Mouse (Mus musculus) thymus, postnatal 4 days (tissue): Measurements from ENCODE around the gene Tgm2.
A peak's percentile ranks its signal among the peaks of the same experiment; 100 is the strongest.

Experiments used
- DNase-seq: peaks from one replicate; pipeline ENCODE4 v3.0.0; 2021

The Tgm2 gene

GRCm38 (mm10) chr2:158139628-158140027, 6.6 kb downstream of the Tgm2 start:
- DNase-seq, result no peak

GRCm38 (mm10) chr2:158138778-158139177, 7.5 kb downstream of the Tgm2 start:
- no peak for DNase-seq

GRCm38 (mm10) chr2:158137771-158138170, 8.5 kb downstream of the Tgm2 start:
- DNase-seq, result no peak

- DNase-seq, result no peak
Measured at GRCm38 (mm10) chr2:158136205-158136604, 10.0 kb downstream of the Tgm2 start.

- no peak for DNase-seq
Measured at GRCm38 (mm10) chr2:158133050-158133449, 13.2 kb downstream of the Tgm2 start.

GRCm38 (mm10) chr2:158132320-158132719, 13.9 kb downstream of the Tgm2 start:
- DNase-seq, result no peak

- DNase-seq, result no peak
Measured at GRCm38 (mm10) chr2:158131197-158131835, 14.9 kb downstream of the Tgm2 start.

GRCm38 (mm10) chr2:158130391-158130986, 15.7 kb downstream of the Tgm2 start:
- DNase-seq, result no peak

GRCm38 (mm10) chr2:158129291-158130002, 16.8 kb downstream of the Tgm2 start:
- no peak for DNase-seq

- no peak for DNase-seq
Measured at GRCm38 (mm10) chr2:158128461-158129130, 17.6 kb downstream of the Tgm2 start.

GRCm38 (mm10) chr2:158127872-158128271, 18.4 kb downstream of the Tgm2 start:
- no peak for DNase-seq

GRCm38 (mm10) chr2:158127245-158127644, 19.0 kb downstream of the Tgm2 start:
- DNase-seq, result no peak

- DNase-seq, result no peak
Measured at GRCm38 (mm10) chr2:158122814-158123213, 23.4 kb downstream of the Tgm2 start.

- no peak for DNase-seq
Measured at GRCm38 (mm10) chr2:158121645-158122326, 24.4 kb downstream of the Tgm2 start.

GRCm38 (mm10) chr2:158120868-158121267, 25.4 kb downstream of the Tgm2 start:
- DNase-seq, result no peak

GRCm38 (mm10) chr2:158120211-158120610, 26.0 kb downstream of the Tgm2 start:
- no peak for DNase-seq

GRCm38 (mm10) chr2:158119145-158119544, 27.1 kb downstream of the Tgm2 start:
- no peak for DNase-seq

- no peak for DNase-seq
Measured at GRCm38 (mm10) chr2:158116653-158117052, 29.6 kb downstream of the Tgm2 start.

GRCm38 (mm10) chr2:158115838-158116453, 30.3 kb downstream of the Tgm2 start:
- DNase-seq, result peak; percentile 21

GRCm38 (mm10) chr2:158114931-158115330, 31.3 kb downstream of the Tgm2 start:
- DNase-seq, result peak; percentile 21

- no peak for DNase-seq
Measured at GRCm38 (mm10) chr2:158113591-158114257, 32.5 kb downstream of the Tgm2 start.

GRCm38 (mm10) chr2:158109516-158109915, 36.7 kb downstream of the Tgm2 start:
- no peak for DNase-seq
